Mouse (Mus musculus) limb, embryonic 11.5 days (tissue): Measurements from ENCODE around the gene N4bp3. TPM values are rescaled to one million over a fixed set of nuclear protein-coding genes. Genes with fewer than 3 reads are reported as not detected.
"Not testable (repeated sequence)": the region's sequence is repeated elsewhere in the genome, so short reads cannot be mapped to it uniquely, and the experiment has no call there.

Experiments used
- ATAC-seq: fragments of 200-750 bp; cut with Nextera tagmentation; 2 replicates; pipeline ENCODE4 v1.8.0; 2017; ENCODE audit warnings: low read depth; ENCODE audit not compliant: insufficient number of reproducible peaks, low FRiP score, low TSS enrichment
- DNase-seq: peaks from one replicate; pipeline ENCODE4 v3.0.0-alpha.2; 2015; ENCODE audit warnings: low spot score
- H3K27ac ChIP-seq: fragments of 300-500 bp; sonication (generic); replicated peaks from 2 replicates; pipeline ENCODE4 v1.5.1; 2014; ENCODE audit warnings: low read depth, mild to moderate bottlenecking, low read length
- H3K27me3 ChIP-seq: fragments of 300-500 bp; sonication (generic); 2 replicates; pipeline ENCODE4 v1.6.1; 2014; ENCODE audit warnings: mild to moderate bottlenecking, low read length, mixed read lengths; ENCODE audit not compliant: control insufficient read depth, insufficient read depth
- H3K36me3 ChIP-seq: fragments of 300-500 bp; sonication (generic); 2 replicates; pipeline ENCODE4 v1.6.1; 2014; ENCODE audit warnings: mild to moderate bottlenecking, low read length, moderate library complexity, mixed read lengths; ENCODE audit not compliant: control insufficient read depth, insufficient read depth
- H3K4me1 ChIP-seq: fragments of 300-500 bp; sonication (generic); 2 replicates; pipeline ENCODE4 v1.6.1; 2014; ENCODE audit warnings: low read length, mixed read lengths; ENCODE audit not compliant: control insufficient read depth, insufficient read depth
- H3K4me2 ChIP-seq: fragments of 300-500 bp; sonication (generic); 2 replicates; pipeline ENCODE4 v1.6.1; 2014; ENCODE audit warnings: low read depth, mild to moderate bottlenecking, moderate library complexity; ENCODE audit not compliant: severe bottlenecking
- H3K4me3 ChIP-seq: fragments of 300-500 bp; sonication (generic); 2 replicates; pipeline ENCODE4 v1.5.1; 2014; ENCODE audit warnings: low read depth, low read length
- H3K9ac ChIP-seq: fragments of 300-500 bp; sonication (generic); 2 replicates; pipeline ENCODE4 v1.6.1; 2014; ENCODE audit warnings: mild to moderate bottlenecking, low read length
- H3K9me3 ChIP-seq: fragments of 300-500 bp; sonication (generic); 2 replicates; pipeline ENCODE4 v1.6.1; 2016; ENCODE audit warnings: low read length; ENCODE audit not compliant: control insufficient read depth
- WGBS: fragments of 180-500 bp; shearing (Covaris S2); extraction: QIAGEN DNeasy Blood & Tissue Kit; methylation state at CpG from one replicate; pipeline ENCODE4 v1.1.7; 2014; 5-methylcytosine and 5-hydroxymethylcytosine counted together
- polyA plus RNA-seq: library from polyadenylated mRNA; unstranded; fragments of >200 nt; fragmentation: Nextera tagmentation; extraction: Ambion mirVana; gene quantifications from 2 replicates; pipeline ENCODE4 v1.2.1, GENCODE M21; 2014

Gene N4bp3
- polyA plus RNA-seq, 1 experiment from 2014 or later: 14.3 TPM

DNA sequence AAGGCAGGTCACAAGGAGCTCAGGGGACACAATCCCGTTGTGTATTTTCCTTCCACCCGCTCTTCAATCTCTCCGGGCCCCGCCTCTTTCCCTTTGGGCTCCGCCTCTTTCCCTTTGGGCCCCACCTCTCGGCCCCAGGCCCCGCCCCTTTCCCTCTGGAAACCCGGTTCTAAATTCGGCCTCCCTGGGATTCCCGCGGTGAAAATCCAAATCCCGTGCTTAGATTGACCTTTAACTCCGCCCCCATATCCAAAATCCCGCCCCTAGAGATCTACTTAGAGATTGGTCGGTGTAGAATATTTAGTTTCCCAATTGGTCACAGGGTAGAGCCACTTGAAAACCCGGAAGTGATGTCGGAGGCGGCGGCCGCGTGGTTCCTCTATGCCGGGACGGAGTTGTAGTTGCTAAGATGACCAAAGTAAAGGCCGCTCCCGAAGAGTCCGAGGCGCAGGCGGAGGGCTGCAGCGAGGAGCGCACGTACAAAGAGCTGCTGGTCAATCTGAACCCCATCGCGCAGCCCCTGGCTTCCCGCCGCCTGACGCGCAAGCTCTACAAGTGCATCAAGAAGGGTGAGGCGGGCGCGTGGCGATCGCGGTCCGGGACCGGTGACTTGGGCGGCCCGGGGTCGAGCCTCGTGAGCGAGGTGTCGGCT, 31.1 kb downstream of the N4bp3 start, which contains the start of gene Nhp2:
Nhp2 (plus strand) TSS at position 327 of the 652 bp plus-strand sequence.
- H3K4me3 ChIP-seq: peak within 1 kb of the TSS; percentile 81
- H3K27me3 ChIP-seq: no peaks in the 10 kb centered on the region
- H3K36me3 ChIP-seq: peaks cover 15% of the 10 kb centered on the region; the same call in 1 of the 2 replicates
- peak; percentile 91 for ATAC-seq
- peak within 1 kb of the TSS; percentile 77 for H3K9ac ChIP-seq
- WGBS: under 1% methylated on average over 51 of the region's 51 CpGs
- no peaks in the 10 kb centered on the region for H3K9me3 ChIP-seq
- H3K4me2 ChIP-seq: peak within 1 kb of the TSS; percentile 76
- H3K4me1 ChIP-seq: peaks cover 6% of the 10 kb centered on the region; the same call in 1 of the 2 replicates
- no peak within 1 kb of the TSS for H3K27ac ChIP-seq
- DNase-seq: peak; percentile 95

DNA sequence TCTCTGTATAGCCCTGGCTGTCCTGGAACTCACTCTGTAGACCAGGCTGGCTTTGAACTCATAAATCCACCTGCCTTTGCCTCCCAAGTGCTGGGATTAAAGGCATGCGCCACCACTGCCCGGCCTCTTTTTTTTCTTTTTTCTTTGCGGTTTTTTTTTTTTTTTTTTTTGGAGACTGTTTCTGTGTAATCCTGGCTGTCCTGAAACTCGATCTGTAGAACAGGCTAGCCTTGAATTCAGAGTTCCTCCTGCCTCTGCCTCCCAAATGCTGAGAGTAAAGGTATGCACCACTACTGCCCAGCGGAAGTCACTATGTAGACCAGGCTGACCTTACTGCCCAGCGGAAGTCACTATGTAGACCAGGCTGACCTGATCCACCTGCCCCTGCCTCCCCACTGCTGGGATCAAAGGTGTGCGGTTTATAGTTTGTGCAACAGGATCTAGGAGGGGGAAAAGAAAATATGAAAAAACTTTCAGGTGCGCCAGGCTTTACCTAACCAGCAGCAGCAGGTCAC, 31.7 kb downstream of the N4bp3 start:
- WGBS: 57% methylated on average over 8 of the region's 8 CpGs
- peak; percentile 27; the same call in 1 of the 2 replicates for ATAC-seq

DNA sequence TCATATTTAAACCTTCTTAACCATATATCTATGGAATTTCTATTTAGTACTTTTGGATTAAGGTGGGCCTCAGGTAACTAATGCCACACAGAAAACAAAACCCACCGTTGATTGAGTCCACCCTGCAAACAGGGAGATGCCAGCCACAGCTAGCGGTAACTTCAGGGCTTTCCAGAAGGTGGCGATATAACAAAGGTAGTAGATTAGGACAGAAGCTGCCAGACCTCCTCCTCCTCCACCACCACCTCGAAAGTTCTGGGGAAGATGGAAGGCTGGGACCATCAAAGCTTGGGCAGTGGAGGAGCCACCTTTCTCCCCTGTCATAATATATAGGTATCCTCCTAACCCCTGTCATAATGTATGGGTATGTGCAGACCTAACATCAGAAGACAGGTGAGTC, 32.9 kb downstream of the N4bp3 start:
- WGBS: 4% methylated on average over 4 of the region's 4 CpGs

More for the DNA sequence above, 31.7 kb downstream of the N4bp3 start:
- Histone ChIP-seq H3K4me1 (peaks cover 6% of the 10 kb centered on the region; the same call in 1 of the 2 replicates), H3K27me3 (no peaks in the 10 kb centered on the region), H3K36me3 (peaks cover 12% of the 10 kb centered on the region; the same call in 1 of the 2 replicates), H3K4me3 (peak overlapping the region; percentile 81), H3K9ac (no peak overlapping the region), H3K4me2 (peak overlapping the region; percentile 76; the same call in 1 of the 2 replicates), H3K9me3 (no peaks in the 10 kb centered on the region), H3K27ac (no peak overlapping the region)
- no peak for DNase-seq

DNA sequence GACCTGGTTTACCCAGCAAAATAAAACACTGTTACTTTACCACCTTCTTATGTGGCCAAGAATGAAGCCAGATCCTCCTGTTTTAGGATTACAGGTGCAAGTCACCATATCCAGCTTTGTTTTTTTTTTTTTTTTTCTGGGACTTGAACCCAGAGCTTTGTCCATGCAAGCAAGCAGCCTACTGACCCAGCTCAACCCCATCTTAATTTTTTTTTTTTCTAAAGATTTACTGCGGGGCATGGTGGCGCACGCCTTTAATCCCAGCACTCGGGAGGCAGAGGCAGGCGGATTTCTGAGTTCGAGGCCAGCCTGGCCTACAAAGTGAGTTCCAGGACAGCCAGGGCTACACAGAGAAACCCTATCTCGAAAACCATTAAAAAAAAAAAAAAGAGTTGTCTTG, 34.5 kb downstream of the N4bp3 start:
- not testable (repeated sequence) for H3K4me3 ChIP-seq, ATAC-seq, H3K27me3 ChIP-seq, H3K36me3 ChIP-seq, H3K4me1 ChIP-seq, H3K27ac ChIP-seq, DNase-seq, H3K9ac ChIP-seq, H3K9me3 ChIP-seq
- 94% methylated on average over 7 of the region's 7 CpGs for WGBS
- H3K4me2 ChIP-seq: peak overlapping the region; percentile 56; the same call in 1 of the 2 replicates

More for the DNA sequence above, 32.9 kb downstream of the N4bp3 start:
- Histone ChIP-seq H3K9ac (no peak overlapping the region), H3K4me1 (peaks cover 6% of the 10 kb centered on the region; the same call in 1 of the 2 replicates), H3K4me3 (no peak overlapping the region), H3K36me3 (peaks cover 4% of the 10 kb centered on the region; the same call in 1 of the 2 replicates), H3K9me3 (no peaks in the 10 kb centered on the region), H3K27me3 (no peaks in the 10 kb centered on the region), H3K4me2 (no peak overlapping the region), H3K27ac (no peak overlapping the region)
- ATAC-seq: no peak; the same call in 1 of the 2 replicates
- peak; percentile 81 for DNase-seq

GRCm38 (mm10) chr11:51615601-51616000, 35.0 kb downstream of the N4bp3 start:
- WGBS: 4% methylated on average over 14 of the region's 14 CpGs
- DNase-seq (peak; percentile 75), ATAC-seq (no peak)
- Histone ChIP-seq H3K4me2 (peak overlapping the region; percentile 56), H3K4me1 (peaks cover 4% of the 10 kb centered on the region; the same call in 1 of the 2 replicates), H3K27ac (no peak overlapping the region), H3K9me3 (no peaks in the 10 kb centered on the region), H3K9ac (peak overlapping the region; percentile 67), H3K36me3 (no peaks in the 10 kb centered on the region), H3K4me3 (peak overlapping the region; percentile 5), H3K27me3 (no peaks in the 10 kb centered on the region)

GRCm38 (mm10) chr11:51615129-51615528, 35.5 kb downstream of the N4bp3 start:
- no peak for ATAC-seq
- DNase-seq: no peak
- Histone ChIP-seq H3K9ac (peak overlapping the region; percentile 67), H3K9me3 (no peaks in the 10 kb centered on the region), H3K4me2 (peak overlapping the region; percentile 56), H3K4me3 (peak overlapping the region; percentile 5; the same call in 1 of the 2 replicates), H3K4me1 (0 out of 2 replicates have a peak, but pooled peaks cover 2% of the 10 kb centered on the region), H3K27ac (no peak overlapping the region), H3K27me3 (no peaks in the 10 kb centered on the region), H3K36me3 (no peaks in the 10 kb centered on the region)
- 43% methylated on average over 7 of the region's 7 CpGs for WGBS

DNA sequence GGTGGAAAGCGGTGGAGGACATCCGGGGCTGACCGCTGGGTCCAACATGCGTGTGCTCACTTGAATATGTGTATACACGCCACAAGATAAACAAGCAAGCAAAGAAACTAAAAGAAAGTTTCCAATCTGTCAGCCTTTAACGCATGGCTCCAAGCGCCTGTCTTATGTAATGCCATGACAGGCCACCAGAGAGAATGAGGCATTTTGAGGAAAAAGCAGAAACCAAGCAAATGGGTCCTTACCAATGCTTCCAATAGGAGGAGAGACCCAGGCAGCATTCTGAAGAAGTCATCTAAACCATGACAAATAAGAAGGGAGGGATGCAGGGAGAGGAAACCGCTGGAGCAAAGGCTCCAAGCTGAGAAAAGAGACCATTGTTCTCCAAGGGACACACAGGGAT, 36.4 kb downstream of the N4bp3 start:
- Histone ChIP-seq H3K9ac (no peak overlapping the region), H3K27me3 (no peaks in the 10 kb centered on the region), H3K4me2 (no peak overlapping the region), H3K27ac (no peak overlapping the region), H3K4me3 (no peak overlapping the region), H3K9me3 (no peaks in the 10 kb centered on the region), H3K4me1 (0 out of 2 replicates have a peak, but pooled peaks cover 2% of the 10 kb centered on the region), H3K36me3 (no peaks in the 10 kb centered on the region)
- no peak for DNase-seq
- ATAC-seq: no peak
- WGBS: 84% methylated on average over 8 of the region's 8 CpGs

- WGBS: 87% methylated on average over 5 of the region's 5 CpGs
- not testable (repeated sequence) for H3K4me2 ChIP-seq, DNase-seq, H3K9ac ChIP-seq, H3K27ac ChIP-seq, H3K36me3 ChIP-seq, H3K9me3 ChIP-seq, H3K27me3 ChIP-seq, H3K4me3 ChIP-seq, ATAC-seq, H3K4me1 ChIP-seq
These were observed 40.7 kb downstream of the N4bp3 start for GRCm38 (mm10) chr11:51609940-51610339.
